Mouse (Mus musculus) E14TG2a.4 (cell line): Measurements from ENCODE around the gene Padi2.

Source experiments
- H3K27me3 ChIP-seq: 2 replicates; pipeline ENCODE4 v1.6.1; 2014; ENCODE audit warnings: low read length, control low read depth; ENCODE audit not compliant: insufficient read depth
- H3K36me3 ChIP-seq: 2 replicates; pipeline ENCODE4 v1.6.1; 2014; ENCODE audit warnings: low read length, control low read depth; ENCODE audit not compliant: insufficient read depth
- H3K4me1 ChIP-seq: replicated peaks from 2 replicates; pipeline ENCODE4 v1.6.1; 2014; ENCODE audit warnings: low read depth, low read length, control low read depth
- H3K4me3 ChIP-seq: replicated peaks from 2 replicates; pipeline ENCODE4 v1.5.1; 2014; ENCODE audit warnings: mild to moderate bottlenecking, low read length
- H3K9me3 ChIP-seq: 2 replicates; pipeline ENCODE4 v1.6.1; 2014; ENCODE audit warnings: low read length, control low read depth
- CTCF ChIP-seq: conservative IDR thresholded peaks from 2 replicates; pipeline ENCODE4 v1.5.1; 2014; ENCODE audit warnings: low read length
- NANOG ChIP-seq: IDR thresholded peaks from 2 replicates; pipeline ENCODE4 v1.6.1; 2014; ENCODE audit warnings: borderline replicate concordance, low read length, mixed read lengths
- POU5F1 ChIP-seq: IDR thresholded peaks from 2 replicates; pipeline ENCODE4 v1.6.1; 2014; ENCODE audit warnings: low read length, borderline replicate concordance

The Padi2 gene

DNA sequence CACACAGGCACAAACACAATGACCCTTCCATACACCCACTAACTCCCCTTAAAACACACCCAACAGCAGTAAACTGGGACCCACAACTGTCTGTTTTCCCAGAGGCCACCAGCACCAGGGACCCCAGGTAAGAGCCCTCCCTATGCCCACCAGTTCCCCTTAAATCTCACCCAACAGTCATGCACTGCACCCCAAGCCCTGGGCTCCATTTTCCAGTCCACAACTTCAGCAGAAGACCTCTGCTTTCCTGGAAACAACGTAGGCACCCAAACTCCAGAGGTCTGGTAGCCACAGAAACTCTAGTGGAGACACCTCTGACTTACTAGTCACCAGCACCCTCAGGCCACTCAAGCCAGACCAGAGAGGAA, 14.0 kb upstream of the Padi2 start:
- Histone ChIP-seq H3K4me3 (no peak overlapping the region), H3K4me1 (no peaks in the 10 kb centered on the region), H3K27me3 (no peaks in the 10 kb centered on the region), H3K36me3 (no peaks in the 10 kb centered on the region), H3K9me3 (no peaks in the 10 kb centered on the region)
- TF ChIP-seq CTCF (no peak), NANOG (no peak), POU5F1 (no peak)

DNA sequence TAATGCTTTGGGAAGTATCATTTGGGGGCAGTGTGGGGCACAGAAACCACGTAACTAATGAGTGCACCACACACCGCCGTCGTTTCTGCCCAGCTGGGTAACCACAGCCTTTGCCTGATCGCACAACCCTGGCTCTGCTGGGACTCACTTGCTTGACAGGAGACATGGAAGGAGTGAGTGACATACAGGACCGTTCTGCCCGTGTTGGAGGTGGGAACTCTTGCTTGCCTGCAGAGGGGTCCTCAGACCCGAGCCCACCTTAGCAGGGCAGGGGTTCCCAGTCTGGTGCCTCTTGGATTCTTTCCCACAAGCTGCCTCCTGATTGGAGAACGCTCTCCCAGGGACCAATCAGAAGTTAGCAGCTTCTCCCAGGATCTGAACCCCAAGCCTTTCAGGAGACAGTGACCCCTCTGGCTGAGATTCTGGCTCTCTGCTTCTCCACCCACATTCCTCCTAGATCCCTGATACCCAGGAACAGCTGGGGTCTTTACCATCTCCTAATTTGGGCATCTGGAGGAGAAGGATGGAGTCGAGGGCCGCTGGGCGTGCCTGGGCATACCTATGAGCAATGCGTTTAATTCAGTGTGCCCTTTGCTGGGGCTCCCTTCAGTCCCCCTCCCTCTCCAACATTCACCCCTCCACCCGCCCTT, 1.2 kb upstream of the Padi2 start:
- Histone ChIP-seq H3K36me3 (no peaks in the 10 kb centered on the region), H3K27me3 (peaks cover 50% of the 10 kb centered on the region), H3K4me1 (peaks cover 50% of the 10 kb centered on the region), H3K9me3 (no peaks in the 10 kb centered on the region), H3K4me3 (peak overlapping the region; percentile 75)
- no peak for TF ChIP-seq POU5F1
- TF ChIP-seq CTCF, result no peak
- TF ChIP-seq NANOG, result no peak

DNA sequence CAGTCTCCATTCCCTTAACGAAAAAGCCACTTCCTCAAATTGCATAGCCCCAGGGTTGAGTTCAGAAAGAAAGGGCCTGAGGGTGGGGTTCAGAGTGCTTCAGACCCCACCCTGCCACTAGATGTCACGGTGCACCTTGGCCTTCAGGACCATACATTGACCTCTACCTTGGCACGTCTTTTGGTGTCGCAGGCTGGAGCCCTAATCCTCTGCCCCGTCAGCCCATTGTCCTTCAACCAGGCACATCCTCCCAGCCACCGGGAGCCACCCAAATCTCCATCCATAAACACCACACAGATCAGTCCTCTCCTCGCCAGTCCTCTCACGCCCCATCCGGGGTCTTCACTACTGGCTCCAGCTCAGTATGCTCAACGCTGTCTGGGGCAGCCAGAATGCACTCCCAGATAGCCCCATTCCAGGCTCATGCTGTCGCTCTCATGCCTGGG, 695 bp upstream of the Padi2 start:
- H3K4me1 ChIP-seq, result peaks cover 53% of the 10 kb centered on the region
- no peak for TF ChIP-seq POU5F1
- no peak for TF ChIP-seq CTCF
- no peak for TF ChIP-seq NANOG
- H3K4me3 ChIP-seq, result peak overlapping the region; percentile 75
- H3K36me3 ChIP-seq, result no peaks in the 10 kb centered on the region
- no peaks in the 10 kb centered on the region for H3K9me3 ChIP-seq
- peaks cover 50% of the 10 kb centered on the region for H3K27me3 ChIP-seq

DNA sequence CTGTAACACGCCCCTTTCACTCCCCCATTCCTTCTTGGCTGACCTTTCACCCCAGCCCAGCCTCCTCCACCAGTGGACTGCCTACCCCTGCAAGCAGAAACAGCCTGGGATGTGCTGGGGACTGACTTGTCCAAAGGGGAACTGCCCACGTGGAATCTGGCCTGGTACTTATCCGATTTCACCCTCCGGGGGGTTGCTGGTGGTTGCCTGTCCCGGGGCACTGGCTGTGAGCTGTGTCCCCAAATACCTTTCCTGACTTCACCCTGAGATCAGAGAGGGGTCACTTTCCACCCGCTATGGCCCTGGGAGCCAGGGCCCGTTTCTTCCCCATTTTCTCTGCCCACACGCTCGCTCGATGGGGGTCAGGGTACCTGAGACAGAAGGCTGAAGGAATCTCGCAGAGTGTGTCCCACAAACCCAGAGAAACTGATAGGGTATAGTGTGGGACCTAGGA, 710 bp downstream of the Padi2 start:
- Histone ChIP-seq H3K4me3 (peak overlapping the region; percentile 75), H3K36me3 (no peaks in the 10 kb centered on the region), H3K27me3 (peaks cover 57% of the 10 kb centered on the region), H3K4me1 (peaks cover 53% of the 10 kb centered on the region), H3K9me3 (no peaks in the 10 kb centered on the region)
- no peak for TF ChIP-seq NANOG
- no peak for TF ChIP-seq POU5F1
- no peak for TF ChIP-seq CTCF

DNA sequence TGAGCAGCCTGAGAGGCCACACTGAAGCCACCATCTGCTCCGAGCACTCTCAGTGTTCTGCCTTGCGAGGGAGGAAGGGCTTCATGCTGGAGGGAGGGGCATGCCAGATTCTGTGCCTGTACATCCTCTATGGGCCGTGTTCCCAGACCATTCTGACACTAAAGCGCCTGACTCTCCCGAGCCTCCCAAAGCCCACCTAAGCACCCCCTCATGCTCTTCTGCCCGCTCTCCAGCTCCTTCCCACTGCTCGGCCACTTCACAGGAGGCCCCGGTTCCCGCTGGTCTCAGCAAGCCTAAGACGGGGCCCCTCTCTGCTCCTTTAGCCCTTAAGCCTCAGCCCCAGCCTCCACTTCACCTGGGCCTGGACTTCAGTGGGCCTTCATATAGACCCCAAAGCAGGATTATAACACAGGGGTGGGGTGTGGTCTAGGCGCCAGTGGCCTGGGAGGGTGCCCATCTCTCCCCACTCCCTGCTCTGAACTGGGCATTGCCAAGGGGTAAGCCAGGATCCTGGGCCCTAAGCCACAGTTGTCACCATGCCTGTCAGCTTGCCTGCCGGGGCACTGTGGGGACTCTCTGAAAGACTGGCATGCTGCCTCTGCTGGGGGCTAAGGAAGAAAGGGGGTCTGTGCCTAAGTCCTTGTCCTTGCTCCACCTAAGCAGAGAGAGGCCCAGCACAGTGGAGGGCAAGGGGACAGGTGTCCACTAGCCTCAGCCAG, 1.3 kb downstream of the Padi2 start:
- Histone ChIP-seq H3K4me3 (no peak overlapping the region), H3K4me1 (peaks cover 51% of the 10 kb centered on the region), H3K27me3 (peaks cover 63% of the 10 kb centered on the region), H3K9me3 (no peaks in the 10 kb centered on the region), H3K36me3 (no peaks in the 10 kb centered on the region)
- TF ChIP-seq CTCF (no peak), POU5F1 (no peak), NANOG (no peak)

DNA sequence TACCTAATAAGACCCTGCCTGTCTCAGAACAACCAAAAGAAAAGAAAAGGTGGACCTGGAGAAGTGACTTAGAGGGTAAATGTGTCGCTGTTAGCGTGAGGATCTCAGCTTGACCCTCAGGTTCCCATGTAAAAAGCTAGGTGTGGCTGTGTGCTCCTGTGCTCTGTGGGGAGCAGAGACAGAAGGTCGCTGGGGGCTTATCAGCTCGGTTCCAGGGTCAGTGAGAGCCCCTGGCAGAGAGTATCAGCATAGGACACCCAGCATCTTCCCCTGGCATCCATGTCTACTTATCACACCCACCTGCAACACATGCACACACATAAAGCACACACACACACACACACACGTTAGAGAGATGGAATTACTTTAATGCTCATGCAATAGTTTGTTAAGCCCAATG, 2.5 kb downstream of the Padi2 start:
- Histone ChIP-seq H3K4me1 (peaks cover 53% of the 10 kb centered on the region), H3K9me3 (no peaks in the 10 kb centered on the region), H3K36me3 (no peaks in the 10 kb centered on the region), H3K27me3 (peaks cover 64% of the 10 kb centered on the region), H3K4me3 (no peak overlapping the region)
- TF ChIP-seq NANOG (no peak), CTCF (no peak), POU5F1 (no peak)

DNA sequence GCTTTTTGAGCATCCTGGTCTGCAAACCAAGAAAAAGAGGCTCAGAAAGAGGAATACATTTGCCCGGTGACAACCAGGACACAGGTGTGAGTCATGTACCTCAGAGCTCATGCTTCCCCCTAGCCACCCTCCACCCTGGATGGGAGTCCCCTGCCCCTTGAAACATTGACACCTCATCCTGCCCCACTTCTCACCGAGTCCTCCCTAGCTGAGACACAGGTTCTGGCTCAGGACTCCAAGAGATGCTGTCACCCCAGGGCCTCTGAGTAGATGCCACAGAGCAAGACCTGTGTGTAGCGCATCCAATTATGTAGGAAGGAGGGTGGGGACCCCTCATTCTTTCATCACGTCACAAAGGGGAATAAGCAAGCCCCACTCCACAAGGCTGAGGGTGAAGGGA, 3.4 kb downstream of the Padi2 start:
- Histone ChIP-seq H3K4me1 (peaks cover 48% of the 10 kb centered on the region), H3K9me3 (no peaks in the 10 kb centered on the region), H3K27me3 (peaks cover 63% of the 10 kb centered on the region), H3K4me3 (no peak overlapping the region), H3K36me3 (no peaks in the 10 kb centered on the region)
- TF ChIP-seq POU5F1 (no peak), CTCF (no peak), NANOG (no peak)

DNA sequence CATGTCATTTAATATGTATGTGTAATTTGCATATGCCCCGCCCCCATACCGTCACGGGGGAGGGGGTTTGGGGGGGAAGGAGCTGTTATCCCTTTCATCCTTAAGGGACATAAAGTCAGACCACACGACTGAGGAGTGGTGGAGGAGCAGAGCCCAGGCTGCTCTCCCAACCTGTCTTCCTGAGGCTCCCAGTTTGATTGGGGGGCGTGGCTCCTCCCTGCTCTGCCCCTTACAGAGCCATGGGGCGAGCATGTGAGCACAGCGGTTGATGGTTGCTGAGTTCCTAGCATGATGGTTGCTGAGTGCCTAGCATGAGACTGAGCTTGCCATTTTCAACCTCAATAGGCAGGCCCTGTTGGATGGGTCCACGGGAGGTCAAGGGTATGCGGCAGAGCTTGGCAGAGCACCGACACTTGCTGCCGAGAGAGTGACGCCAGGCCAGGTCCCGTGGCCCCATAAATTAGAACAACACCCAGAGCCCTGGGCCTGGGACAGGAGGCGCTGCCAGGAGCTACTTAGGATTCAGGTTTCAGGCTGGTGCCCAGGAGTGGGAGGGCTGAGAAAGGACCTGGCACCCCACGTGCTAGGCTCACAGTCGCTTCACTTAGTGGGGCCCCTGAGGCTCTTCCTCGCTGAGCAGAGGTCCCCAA, 4.6 kb downstream of the Padi2 start:
- Histone ChIP-seq H3K36me3 (no peaks in the 10 kb centered on the region), H3K27me3 (peaks cover 52% of the 10 kb centered on the region), H3K4me1 (peaks cover 41% of the 10 kb centered on the region), H3K4me3 (peak overlapping the region; percentile 58), H3K9me3 (no peaks in the 10 kb centered on the region)
- TF ChIP-seq CTCF (no peak), POU5F1 (no peak), NANOG (no peak)
